Mouse (Mus musculus) left cerebral cortex, adult 9 months (tissue): ENCODE measurements at regions not wholly inside any gene's neighbourhood (a gene's known extent, or its start where the extent isn't known, plus 50 kb on each side); places are given as distances from the start of the nearest gene placed in this dataset.
A peak's percentile ranks its signal among the peaks of the same experiment; 100 is the strongest.
"Not testable (repeated sequence)": the region's sequence is repeated elsewhere in the genome, so short reads cannot be mapped to it uniquely, and the experiment has no call there.

Experiments used
- DNase-seq, 2 experiments: peaks; one replicate each; pipeline ENCODE4 v3.0.0; 2022; ENCODE audit warnings: low spot score in 2 of 2

DNA sequence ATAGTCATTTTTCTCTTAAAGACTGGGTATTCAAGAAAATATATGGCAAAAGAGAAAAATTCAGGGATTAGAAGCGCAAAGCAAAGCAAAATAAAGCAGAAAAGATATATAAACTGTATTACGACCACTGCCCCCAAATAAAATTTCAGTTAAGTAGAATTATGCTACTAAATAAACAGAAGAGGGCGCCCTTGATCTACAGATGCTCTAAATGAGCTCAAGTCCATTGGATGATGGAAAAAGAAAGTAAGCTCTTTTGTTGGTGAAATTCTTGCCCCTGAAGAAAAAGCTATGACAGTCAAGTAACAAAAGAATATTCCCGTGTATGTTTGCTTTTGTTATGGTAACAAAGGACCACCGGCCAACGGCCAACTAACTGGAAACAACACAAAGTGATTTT, 165.5 kb upstream of the Stk26 start:
- DNase-seq, result no peak

DNA sequence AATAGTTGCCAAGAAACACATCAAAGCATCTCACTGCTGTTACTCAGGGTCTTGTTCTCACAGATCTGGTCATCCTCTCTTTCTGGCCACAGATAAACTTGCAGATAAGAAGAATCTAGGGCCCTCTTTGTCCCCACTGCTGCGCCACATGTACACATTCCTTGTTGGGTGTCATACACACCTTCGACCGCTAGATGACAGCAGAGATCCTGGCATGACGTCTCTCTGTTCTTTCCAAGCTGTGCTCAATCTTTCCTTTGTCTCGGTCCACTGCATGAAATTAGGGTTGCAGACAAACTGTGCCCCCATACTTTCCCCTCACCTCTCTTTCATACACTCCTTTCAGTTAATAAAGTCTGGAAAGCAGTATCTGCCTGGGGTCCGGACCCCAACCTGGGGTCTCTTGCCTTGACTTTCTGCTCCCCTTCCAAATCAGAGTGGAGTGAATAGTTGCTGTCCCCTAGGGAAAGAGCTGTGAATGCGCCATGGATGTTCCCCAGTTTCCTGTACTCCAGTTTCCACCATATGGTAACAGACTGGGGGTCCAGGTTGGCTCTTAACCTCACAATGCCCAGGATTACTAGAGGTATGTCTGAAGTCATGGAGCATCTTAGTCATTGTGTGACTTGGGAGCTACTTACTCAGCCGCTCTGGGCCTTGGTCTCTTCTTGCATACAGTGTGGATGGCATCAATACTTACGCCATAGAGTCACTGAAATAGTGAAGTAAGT, 182.8 kb upstream of the Stk26 start:
- DNase-seq, result peak in 1 of 2 experiments; percentile 61

DNA sequence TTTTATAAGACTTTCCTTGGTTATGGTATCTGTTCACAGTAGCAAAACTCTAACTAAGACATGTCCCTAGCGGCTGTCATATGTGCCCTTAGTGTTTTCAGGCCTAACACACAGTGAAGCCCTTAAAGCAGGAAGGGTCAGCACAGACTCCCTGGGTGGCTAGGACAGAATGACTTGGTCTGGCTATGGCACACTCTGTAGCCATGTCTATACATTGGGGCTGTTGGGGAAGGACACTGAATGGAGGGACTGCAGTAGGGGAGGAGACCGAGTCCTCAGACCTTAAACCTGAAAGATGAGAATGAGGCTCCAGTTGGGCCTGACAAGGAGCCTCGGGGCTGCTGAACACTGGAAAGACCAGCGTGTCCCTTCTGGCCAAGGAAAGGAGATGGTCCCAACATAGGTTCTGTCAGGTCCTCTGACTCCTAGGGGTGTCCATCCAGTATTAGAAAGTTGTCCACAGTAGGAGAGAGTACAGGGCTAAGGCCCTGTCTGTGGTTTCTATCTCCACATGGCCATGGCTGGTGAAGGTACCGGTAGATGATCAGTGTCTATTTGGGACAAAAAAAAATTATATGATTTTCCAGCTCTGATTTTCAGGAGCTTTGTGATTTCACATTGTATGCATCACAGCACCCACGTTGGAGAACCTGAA, 183.5 kb upstream of the Stk26 start:
- DNase-seq, result no peak

DNA sequence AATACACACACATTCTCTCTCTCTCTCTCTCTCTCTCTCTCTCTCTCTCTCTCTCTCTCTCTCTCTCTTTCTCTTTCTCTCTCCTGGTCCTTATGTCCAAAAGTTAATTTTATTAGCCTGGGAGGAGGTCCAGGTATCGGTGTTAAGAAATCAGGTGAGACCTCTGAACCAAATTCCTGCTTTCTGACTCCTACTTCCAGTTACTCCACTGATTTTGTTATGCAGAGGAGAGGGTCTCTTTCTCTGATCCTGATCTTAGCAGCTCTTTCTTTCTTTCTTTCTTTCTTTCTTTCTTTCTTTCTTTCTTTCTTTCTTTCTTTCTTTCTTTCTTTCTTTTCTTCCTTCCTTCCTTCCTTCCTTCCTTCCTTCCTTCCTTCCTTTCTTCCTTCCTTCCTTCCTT, 185.5 kb upstream of the Stk26 start:
- not testable (repeated sequence) for DNase-seq

DNA sequence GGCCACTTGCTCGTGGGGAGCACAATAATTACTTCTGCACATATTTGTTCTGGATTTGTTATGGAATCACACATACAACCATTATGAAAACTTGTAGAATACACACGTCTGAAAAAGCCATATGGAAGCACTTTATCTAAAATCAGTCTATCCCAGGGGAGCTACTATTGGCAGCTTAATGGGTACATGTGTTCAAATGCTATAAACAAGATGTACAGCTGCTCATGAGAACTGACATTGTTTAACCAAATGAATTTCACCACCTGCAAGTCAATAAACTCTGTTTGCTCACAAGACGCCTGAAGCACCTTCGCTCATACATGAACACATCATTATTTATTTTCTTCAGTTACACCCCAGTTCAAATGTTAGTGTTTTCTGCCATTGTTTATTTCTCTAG, 199.5 kb upstream of the Stk26 start:
- DNase-seq, result no peak

DNA sequence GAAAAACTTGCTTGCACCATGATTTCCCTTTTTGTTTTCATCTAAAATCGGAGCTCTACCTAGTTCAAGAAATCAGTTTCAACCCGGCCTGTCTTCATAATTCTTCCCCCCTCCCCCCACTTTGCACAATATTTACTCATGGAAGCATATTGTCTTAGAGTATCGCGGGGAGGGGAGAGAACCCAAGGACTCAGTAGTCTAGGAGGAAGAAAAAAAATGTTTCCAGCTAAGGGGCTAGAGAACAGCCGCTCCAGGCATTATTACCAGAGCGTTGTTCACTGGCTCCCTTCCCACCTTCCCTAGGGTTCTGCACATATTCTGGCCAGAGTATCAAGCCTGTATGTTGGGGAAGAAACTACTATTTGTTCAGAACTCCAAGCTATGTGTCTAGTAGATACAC, 205.2 kb upstream of the Stk26 start:
- DNase-seq, result no peak

DNA sequence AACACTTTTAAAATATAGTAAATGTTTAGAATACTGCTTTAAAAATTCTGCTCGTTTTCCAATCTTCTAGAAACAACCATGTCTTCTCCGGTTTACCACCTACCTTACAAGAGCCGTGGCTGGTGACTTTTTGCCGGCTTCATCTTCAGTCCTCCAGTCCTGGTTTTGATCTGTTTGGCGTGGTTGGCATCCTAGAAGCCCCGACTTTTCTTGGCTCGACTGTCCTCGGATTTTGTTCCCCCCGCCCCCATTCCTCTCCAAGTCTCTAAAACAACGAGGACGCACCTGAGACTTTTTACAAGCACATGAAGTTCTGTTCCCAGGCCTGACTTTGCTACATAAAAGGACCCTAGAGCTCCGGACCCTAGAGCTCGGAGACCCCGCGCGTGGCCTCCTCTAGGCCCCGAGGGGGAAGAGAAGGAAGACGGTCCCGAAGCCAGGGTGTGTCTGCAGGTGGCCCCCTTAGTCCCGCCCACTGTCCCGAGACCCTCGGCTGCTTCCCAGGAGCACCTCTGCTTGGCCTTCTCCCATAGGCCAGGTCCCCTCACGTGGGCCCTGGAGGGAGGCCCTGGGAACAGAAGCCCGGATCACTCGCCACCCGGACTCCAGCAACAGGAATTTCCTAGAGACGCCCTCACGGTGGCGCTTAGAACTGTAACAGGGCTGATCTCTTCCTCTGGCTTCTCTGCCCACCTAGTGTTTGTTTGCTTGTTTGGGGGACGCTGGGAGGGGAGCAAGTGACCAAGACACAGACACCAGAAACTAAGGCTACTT, 205.8 kb upstream of the Stk26 start:
- DNase-seq, result peak; percentile 66 to 83

DNA sequence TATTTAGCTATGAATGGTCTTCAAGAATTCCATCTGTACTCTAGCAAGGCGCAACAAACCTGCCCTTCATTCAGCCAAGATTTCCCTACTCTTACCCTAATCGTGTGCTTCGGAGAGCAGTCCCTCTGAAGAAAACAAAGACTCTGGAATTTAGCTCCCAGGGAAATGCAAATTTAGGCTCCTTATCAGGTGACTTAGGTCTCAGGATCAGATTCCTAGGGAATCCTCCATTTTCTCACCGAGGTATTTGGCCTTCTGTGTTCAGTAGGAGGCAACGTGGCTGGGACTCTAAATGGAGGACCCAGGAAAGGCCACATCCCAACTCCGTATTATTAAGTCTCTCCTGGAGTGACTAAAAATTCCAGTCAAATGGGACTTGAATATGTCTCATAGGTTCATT, 204.2 kb upstream of the Olfr1324 start:
- no peak for DNase-seq

DNA sequence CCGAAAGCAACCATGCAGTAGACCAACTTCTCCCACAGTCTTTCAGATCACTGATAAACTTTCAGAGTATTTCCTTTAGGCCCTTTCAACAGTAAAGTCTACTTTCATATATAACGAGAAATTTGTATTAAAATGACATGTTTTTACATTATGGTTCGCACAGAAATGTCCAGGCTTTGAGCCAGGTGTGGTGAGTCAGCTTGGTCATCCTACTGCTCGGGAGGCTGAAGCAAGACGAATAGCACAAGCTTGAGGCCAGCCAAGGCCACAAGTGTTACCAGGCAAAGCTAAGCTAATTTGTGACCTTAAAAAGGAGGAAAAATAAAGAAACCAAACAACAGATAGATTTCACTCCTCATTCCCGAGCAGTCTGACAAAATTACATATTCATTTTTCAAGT, 197.0 kb upstream of the Olfr1324 start:
- no peak for DNase-seq

DNA sequence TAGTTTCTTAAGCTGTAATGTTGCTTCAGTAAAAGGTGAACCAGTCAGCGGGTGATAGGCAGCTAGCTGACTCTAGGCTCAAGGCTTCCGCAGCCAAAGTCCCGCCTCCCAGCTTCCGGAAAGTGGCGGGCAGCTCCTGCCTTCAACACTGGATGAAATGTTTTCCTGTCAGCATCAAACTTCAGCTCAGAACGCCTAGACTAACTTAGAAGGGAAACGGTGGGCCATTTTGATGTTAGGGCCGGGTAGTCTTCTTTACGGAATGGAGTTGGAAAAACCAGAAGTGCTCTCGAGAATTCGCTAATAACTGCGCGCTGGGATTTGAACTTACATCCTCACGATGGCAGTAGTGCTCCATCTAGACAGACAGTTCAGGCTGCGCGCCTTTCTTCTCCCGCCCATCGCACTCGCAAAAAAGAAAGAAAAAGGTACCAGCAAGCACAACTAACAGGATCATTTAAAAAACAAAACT, 194.7 kb upstream of the Olfr1324 start:
- peak in 1 of 2 experiments; percentile 88 for DNase-seq

DNA sequence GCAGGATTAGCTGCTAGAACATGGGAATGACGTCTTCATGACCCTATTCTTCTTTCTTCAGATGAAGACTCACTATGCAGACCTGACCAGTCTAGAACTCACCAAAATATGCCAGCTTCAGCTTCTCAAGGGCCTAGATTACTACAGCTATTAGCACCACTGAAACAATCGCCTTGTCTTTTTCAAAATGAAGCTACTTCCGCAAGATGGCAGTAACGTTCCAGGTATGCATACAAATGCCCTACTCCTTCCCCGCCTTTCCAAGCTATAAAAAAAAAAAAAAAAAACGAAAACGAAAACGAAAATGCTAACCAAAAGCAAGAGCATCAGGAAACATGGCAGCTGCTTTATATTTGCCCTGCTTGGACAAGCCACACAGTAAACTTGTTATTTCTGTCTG, 192.6 kb upstream of the Olfr1324 start:
- peak in 1 of 2 experiments; percentile 71 for DNase-seq

DNA sequence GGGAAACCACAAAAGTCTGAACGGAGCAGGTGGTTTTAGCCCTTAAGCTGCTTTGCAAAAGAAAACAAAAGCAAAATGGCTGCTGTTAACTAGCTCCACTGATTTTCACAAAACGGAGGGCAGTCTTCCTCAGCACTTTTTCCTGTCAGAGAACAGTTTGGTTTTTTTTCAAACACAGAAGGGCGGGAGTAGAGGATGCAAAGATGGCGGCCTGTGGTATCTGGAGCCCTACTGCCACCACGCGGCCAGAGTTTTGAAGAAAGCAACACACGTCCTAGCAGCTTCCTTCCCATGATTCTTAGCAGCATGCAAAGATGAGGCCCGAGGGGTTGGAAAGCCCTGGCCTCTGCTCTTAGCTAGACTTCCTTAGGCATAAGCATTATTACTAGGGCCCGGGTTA, 191.6 kb upstream of the Olfr1324 start:
- DNase-seq, result peak in 1 of 2 experiments; percentile 92

DNA sequence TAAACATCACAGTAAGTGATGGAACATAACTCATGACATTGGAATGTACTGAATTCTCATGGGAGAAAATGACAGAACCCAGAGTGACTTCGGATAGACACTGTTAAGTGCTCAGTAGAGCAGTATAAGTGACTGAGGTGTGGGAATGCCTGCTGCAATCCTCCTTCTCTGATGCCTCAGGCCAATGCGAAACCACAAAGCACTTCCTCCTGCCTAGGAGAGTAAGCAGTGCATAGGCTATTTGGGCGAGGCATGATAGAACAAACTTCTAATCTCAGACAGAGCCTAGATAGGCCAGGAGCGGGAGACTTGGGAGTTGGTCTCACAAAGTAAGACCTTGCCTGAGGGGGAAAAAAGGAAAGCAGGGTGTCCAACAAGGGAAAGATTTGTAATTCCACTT, 190.6 kb upstream of the Olfr1324 start:
- DNase-seq, result no peak

DNA sequence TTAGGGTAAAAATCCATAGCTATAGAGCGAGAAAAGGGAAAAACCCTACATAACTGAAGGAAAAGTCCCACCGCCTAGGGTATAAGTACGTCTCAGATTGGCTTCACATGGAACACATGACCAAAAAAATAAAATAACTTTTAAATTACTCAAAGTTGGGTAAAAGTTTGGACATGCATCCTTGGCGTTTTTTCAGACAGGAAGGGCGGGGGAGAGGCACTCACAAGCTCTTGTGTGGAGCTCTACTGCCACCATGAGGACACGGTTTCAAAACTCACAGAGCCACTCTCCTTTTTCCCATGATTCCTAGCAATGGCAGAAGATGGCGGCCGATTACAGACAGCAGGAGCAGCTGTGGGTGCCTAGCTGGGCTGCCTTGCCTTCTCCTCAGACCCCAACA, 188.6 kb upstream of the Olfr1324 start:
- DNase-seq, result peak in 1 of 2 experiments; percentile 94

DNA sequence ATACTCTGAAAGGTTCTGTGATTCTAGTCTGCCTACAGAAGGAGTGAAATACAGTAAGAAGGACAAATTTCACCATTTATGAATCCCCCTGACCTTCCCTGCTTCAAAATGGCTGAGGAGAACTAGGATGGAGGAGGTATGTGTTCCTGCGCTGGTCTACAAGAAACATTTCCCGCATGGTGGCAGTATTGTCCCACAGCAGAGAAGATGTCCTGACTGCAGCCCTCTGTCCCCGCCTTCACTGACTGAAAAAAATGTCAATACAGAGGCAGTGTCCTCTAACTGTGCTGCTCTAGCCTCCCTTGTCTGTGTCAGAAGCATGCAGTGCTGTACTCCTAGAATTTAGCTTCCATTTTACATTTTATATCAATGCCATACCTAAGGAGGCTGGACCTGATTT, 186.6 kb upstream of the Olfr1324 start:
- DNase-seq, result peak in 1 of 2 experiments; percentile 95

DNA sequence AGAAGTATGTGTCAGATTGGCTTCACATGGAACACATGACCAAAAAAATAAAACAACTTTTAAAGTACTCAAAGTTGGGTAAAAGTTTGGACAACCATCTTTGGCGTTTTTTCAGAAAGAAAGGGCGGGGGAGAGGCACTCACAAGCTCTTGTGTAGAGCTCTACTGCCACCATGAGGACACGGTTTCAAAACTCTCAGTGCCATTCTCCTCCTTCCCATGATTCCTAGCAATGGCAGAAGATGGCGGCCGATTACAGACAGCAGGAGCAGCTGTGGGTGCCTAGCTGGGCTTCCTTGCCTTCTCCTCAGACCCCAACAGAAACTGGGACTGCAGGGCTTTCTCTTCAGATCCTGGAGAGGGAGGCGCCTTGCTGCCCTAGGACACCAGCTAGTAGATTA, 186.1 kb upstream of the Olfr1324 start:
- peak in 1 of 2 experiments; percentile 89 for DNase-seq

DNA sequence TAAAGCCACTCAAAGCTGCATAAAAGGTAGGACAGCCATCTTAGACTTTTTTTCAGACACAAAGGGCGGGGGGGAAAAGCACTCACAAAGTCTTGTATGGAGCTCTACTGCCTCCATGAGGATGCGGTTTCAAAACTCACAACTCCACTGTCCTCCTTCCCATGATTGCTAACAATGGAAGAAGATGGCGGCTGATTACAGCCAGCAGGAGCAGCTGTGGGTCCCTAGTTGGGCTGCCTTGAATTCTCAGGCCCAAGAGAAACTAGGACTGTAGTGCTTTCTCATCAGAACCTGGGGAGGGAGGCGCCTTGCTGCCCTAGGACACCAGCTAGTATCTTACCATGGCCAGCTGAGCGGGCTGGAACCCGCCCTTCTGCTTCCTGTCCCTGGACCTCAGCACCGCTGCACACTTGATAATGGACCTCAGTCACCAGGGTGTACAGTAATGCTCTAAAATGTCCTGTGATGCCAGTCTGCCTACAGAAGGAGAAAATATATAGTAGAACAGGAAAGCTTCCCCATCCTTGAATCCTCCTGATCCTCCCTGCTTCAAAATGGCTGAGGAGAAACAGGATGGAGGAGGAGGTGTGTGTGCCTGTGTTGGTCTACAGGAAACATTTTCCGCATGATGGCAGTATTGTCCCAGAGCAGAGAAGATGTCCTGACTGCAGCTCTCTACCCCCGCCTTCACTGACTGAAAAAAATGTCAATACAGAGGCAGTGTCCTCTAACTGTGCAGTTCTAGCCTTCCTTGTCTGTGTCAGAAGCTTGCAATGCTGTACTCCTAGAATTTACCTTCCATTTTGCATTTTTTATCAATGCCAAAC, 183.7 kb upstream of the Olfr1324 start:
- DNase-seq, result peak in 1 of 2 experiments; percentile 94

DNA sequence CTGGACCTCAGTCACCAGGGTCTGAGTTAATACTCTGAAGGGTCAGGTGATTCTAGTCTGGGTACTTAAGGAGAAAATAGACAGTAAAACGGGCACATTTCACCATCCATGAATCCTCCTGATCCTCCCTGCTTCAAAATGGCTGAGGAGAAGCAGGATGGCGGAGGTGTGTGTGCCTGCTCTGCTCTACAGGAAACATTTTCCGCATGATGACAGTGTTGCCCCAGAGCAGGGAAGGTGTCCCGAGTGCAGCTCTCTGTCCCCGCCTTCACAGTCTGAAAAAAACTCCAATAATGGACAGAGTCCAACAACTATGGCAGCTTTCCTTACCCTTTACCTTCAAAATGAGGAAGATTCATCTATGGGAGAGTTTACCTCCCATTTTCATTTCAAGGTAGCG, 179.8 kb upstream of the Olfr1324 start:
- DNase-seq, result not testable (repeated sequence)

DNA sequence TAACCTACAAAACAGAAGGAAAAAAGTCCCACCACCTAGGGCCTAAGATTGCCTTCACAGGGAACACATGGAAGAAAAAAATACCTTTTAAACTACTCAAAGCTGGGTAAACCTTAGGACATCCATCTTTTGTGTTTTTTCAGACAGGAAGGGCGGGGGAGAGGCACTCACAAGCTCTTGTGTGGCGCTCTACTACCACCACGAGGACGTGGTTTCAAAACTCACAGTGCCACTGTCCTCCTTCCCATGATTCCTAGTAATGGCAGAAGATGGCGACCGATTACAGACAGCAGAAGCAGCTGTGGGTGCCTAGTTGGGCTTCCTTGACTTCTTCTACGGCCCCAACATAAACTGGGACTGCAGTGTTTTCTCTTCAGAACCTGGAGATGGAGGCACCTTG, 179.3 kb upstream of the Olfr1324 start:
- DNase-seq, result peak in 1 of 2 experiments; percentile 91

DNA sequence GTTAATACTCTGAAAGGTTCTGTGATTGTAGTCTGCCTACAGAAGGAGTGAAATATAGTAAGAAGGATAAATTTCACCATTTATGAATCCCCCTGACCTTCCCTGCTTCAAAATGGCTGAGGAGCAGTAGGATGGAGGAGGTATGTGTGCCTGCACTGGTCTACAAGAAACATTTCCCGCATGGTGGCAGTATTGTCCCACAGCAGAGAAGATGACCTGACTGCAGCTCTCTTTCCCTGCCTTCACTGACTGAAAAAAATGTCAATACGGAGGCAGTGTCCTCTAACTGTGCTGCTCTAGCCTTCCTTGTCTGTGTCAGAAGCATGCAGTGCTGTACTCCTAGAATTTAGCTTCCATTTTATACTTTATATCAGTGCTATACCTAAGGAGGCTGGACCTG, 177.2 kb upstream of the Olfr1324 start:
- peak in 1 of 2 experiments; percentile 94 for DNase-seq

DNA sequence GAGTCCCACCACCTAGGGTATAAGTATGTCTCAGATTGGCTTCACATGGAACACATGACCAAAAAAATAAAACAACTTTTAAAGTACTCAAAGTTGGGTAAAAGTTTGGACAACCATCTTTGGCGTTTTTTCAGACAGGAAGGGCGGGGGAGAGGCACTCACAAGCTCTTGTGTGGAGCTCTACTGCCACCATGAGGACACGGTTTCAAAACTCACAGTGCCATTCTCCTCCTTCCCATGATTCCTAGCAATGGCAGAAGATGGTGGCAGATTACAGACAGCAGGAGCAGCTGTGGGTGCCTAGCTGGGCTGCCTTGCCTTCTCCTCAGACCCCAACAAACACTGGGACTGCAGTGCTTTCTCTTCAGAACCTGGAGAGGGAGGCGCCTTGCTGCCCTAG, 176.7 kb upstream of the Olfr1324 start:
- peak in 1 of 2 experiments; percentile 86 for DNase-seq

DNA sequence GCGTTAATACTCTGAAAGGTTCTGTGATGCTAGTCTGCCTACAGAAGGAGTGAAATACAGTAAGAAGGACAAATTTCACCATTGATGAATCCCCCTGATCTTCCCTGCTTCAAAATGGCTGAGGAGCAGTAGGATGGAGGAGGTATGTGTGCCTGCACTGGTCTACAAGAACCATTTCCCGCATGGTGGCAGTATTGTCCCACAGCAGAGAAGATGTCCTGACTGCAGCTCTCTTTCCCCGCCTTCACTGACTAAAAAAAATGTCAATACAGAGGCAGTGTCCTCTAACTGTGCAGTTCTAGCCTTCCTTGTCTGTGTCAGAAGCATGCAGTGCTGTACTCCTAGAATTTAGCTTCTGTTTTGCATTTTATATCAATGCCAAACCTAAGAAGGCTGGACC, 174.6 kb upstream of the Olfr1324 start:
- DNase-seq, result peak in 1 of 2 experiments; percentile 97
